8 mouse cellular contexts compared by ENCODE assay signal in the genomic region with DNA sequence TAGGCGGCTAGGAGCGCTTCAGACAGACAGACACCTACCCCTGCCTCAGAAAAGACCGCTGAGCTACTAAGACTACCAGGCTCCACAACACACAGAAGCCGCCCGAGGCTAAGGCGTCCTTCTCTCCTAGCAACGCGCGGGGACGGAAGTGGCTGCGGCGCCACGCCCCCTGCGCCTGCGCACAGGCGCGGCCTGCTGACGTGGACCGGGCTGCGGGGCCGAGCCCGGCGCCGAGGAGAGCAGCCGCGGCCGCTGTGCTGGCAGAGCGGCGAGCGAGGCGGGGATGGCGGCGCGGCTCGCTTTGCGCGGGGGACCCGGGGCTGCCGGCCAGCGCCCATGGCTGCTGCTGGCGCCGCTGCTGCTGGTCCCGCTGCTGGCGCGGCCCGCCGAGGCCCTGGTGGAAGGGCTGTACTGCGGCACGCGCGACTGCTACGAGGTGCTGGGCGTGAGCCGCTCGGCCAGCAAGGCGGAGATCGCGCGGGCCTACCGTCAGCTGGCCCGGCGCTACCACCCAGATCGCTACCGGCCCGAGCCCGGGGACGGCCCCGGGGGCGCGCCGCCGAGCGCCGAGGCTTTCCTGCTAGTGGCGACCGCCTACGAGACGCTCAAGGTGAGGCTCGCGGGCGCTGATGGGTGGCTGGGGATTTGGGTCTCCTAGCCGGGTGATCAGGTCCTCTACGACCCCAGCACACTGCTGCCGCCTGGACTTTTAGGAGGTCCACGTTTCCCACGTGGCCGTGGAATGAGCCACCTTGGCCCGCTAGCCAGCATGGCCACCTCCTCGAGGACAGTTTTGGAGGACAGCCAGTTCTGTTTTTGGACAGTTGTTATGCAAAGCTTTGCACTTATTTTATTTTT. TPM values are rescaled to one million over a fixed set of nuclear protein-coding genes. Genes with fewer than 3 reads are reported as not detected.
DNase-seq lines count a peak whose midpoint lies in the region; ATAC-seq and TF ChIP-seq lines count a peak whose summit lies in the region.

Gm20503 (plus strand) TSS at position 263 of the 858 bp plus-strand sequence.

- no peaks in the 10 kb centered on the region for H3K9me3 ChIP-seq in intestine, postnatal 0 days (ENCODE audit: control insufficient read depth)
- no peaks in the 10 kb centered on the region for H3K9me3 ChIP-seq in midbrain, embryonic 10.5 days (replicated peaks)

- WGBS in intestine, postnatal 0 days: under 1% methylated on average over 85 of the region's 89 CpGs
- WGBS in midbrain, embryonic 10.5 days: under 1% methylated on average over 89 of the region's 89 CpGs

- intact Hi-C loops in left cerebral cortex, postnatal 36 days (cut with DNase I): no loop called here

- H3K27ac ChIP-seq in intestine, postnatal 0 days (ENCODE audit: low read depth, low read length): peak within 1 kb of the TSS; percentile 88
- H3K27ac ChIP-seq in midbrain, embryonic 10.5 days (replicated peaks): peak within 1 kb of the TSS; percentile 92

- H3K4me1 ChIP-seq in intestine, postnatal 0 days (replicated peaks; ENCODE audit: control insufficient read depth, insufficient read depth, low read length): peaks cover 4% of the 10 kb centered on the region
- peaks cover 33% of the 10 kb centered on the region for H3K4me1 ChIP-seq in midbrain, embryonic 10.5 days

- peak; percentile 96 for DNase-seq in adrenal gland, postnatal 10 days
- peak; percentile 88 for DNase-seq in embryo, embryonic 9.5 days (ENCODE audit: extremely low spot score)
- peak; percentile 89 to 91 for DNase-seq in gastrocnemius, postnatal 4 days (ENCODE audit: low spot score in 2 of 2)
- DNase-seq in left cerebral cortex, postnatal 36 days (ENCODE audit: low spot score in 2 of 2): peak; percentile 90 to 94
- DNase-seq in midbrain, embryonic 10.5 days (ENCODE audit: low spot score): peak; percentile 92
- peak; percentile 85 to 88 for DNase-seq in right cerebral cortex, postnatal 36 days (ENCODE audit: low spot score in 2 of 2)
- peak; percentile 87 to 90 for DNase-seq in urinary bladder, postnatal 4 days (ENCODE audit: low spot score in 2 of 2)

- ATAC-seq in intestine, postnatal 0 days: peak; percentile 96

- no peak for TF ChIP-seq CTCF in intestine, postnatal 0 days (IDR thresholded peaks at IDR 0.05; ENCODE audit: low read depth)

- peak within 1 kb of the TSS; percentile 79 for H3K4me2 ChIP-seq in intestine, postnatal 0 days (replicated peaks; ENCODE audit: low read depth)

- peak within 1 kb of the TSS; percentile 90 for H3K9ac ChIP-seq in intestine, postnatal 0 days (ENCODE audit: low read depth, low read length)

- H3K27me3 ChIP-seq in intestine, postnatal 0 days (replicated peaks; ENCODE audit: control insufficient read depth, insufficient read depth, low read length): no peaks in the 10 kb centered on the region
- peaks cover 22% of the 10 kb centered on the region for H3K27me3 ChIP-seq in midbrain, embryonic 10.5 days (ENCODE audit: low read depth, poor library complexity, severe bottlenecking)

- no peaks in the 10 kb centered on the region for H3K36me3 ChIP-seq in intestine, postnatal 0 days (ENCODE audit: control insufficient read depth, insufficient read depth)
- H3K36me3 ChIP-seq in midbrain, embryonic 10.5 days: no peaks in the 10 kb centered on the region

- H3K4me3 ChIP-seq in intestine, postnatal 0 days (ENCODE audit: low read depth, low read length): peak within 1 kb of the TSS; percentile 90
- peak within 1 kb of the TSS; percentile 93 for H3K4me3 ChIP-seq in midbrain, embryonic 10.5 days

RNA-seq across cellular contexts. Expression of gene Gm20503, which starts in this region (rescaled TPM):
- 1 to 10 TPM; 5.9 to 9.1 TPM for total RNA-seq in adrenal gland, postnatal 10 days (2021)
- 1 to 10 TPM in 1 of 2 experiments, not detected in 1; 5.3 TPM for total RNA-seq in gastrocnemius, postnatal 4 days (2021)
- polyA plus RNA-seq in intestine, postnatal 0 days (2015; fragmentation: Nextera tagmentation; extraction: Ambion mirVana): 18.6 and 24.2 TPM in 2 replicates
- 1 to 10 TPM; 2.1 to 3.3 TPM for total RNA-seq in left cerebral cortex, postnatal 36 days (2021)
- 7.6 and 10.9 TPM in 2 replicates for polyA plus RNA-seq in midbrain, embryonic 10.5 days (2016; fragmentation: Nextera tagmentation; extraction: Ambion mirVana)

Comparison
In these comparisons a context has a peak if more than half of its experiments do, and no peak if none do; other contexts are left out.
1. Peak in every context shown above with its lines: DNase-seq, ATAC-seq, H3K4me3 ChIP-seq and H3K27ac ChIP-seq.